Mouse (Mus musculus): Measurements from ENCODE around the gene Cpne1.

DNA sequence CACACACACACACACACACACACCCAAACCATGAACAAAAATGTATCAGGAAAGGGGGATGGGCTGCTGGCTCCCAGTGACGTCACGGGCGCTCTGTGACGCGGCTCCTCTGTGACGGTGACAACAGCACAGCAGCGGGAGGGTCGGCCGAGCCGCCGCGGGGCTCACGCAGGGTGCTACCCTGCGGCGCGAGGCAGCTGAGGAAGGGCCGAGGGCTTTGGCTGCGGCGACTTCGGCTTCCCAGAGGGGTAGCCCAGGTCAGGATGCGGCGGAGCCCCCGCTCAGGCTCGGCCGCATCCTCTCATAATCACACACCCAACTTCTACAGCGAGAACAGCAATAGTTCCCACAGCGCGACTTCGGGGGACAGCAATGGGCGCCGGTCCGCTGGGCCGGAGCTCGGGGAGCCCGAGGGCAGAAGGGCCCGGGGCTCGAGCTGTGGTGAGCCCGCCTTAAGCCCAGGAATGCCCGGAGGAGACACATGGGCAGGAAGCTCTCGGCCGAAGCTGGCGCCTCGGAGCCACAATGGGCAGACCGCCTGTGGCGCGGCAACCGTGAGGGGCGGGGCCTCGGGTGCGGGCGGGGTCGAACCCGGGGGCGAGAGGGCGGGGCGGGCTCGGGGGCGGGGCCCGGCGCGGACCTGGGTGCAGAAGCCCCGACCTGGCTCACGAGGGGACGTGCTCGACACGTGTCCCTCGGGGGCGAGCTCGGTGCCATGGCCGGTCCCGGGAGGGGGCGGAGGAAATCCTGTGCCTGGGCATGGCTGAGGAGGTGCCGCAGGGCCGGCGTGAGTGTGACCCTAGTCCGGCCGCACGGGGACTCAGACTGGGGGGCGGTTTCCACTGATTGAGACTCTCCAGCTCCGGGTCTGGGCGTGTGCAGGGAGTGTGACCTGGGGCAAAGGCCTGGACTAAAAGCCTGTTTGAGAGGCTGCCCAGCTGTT is 46.4 kb downstream of the Cpne1 start, which contains the start of gene Spag4:
- TF ChIP-seq CTCF (conservative IDR thresholded peaks at IDR 0.05; ENCODE audit: insufficient read depth, insufficient read length, low read depth, low read length): no peak
- TF ChIP-seq POLR2A (IDR thresholded peaks at IDR 0.05; ENCODE audit: low read depth, low read length): no peak

Measured in kidney, adult 2 months (tissue).